Mouse (Mus musculus): ENCODE data around the gene Becn1. TPM values are rescaled to one million over a fixed set of nuclear protein-coding genes. Genes with fewer than 3 reads are reported as not detected.

The Becn1 gene
- polyA plus RNA-seq, 1 experiment from 2014 or later, result 72.3 TPM

DNA sequence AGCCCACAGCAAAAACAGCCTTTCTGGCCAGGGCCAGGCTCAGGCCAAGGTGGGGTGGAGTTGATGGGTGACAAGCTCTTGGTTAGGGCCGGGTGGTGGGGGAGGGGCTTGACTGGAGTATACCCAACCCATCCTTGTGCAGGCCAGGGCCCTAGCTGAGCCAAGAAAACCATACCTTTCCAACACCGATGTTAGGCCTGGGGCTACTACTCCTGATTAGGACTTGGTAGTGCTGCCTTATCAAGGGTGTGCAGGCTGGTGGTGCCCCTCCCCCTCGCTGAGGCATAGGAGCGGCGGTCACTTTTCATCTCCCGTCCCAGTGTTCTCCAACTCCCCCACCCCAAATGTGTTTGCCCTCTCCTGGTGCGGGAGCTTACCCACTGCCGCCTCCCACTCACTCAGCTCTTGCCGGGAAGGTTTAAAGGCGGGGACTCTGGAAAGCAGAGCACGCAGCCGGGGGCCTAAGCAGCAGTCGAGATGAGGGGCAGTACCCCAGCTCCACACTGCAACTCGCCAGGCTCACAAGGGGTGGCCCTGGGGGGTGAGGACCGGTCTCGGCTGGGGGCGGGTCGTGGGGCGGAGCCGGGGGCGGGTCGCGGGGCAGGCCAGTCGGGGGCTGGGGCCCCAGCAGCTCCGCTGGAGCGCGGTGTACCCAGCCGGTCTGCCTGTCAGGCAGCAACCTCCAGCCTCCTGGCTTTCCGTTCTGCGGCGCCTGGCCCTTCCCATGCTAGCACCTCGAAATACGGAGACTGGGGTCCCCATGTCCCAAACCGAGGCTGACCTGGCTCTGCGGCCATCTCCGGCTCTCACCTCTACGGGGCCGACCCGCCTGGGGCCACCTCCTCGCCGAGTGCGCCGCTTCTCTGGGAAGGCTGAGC is 41.9 kb downstream of the Becn1 start, which contains the start of gene Wnk4:
Wnk4 (plus strand) TSS at position 620 of the 878 bp plus-strand sequence.
- Histone ChIP-seq H3K9me3 (ENCODE audit: low read length) (no peaks in the 10 kb centered on the region), H3K4me2 (ENCODE audit: low read depth, low read length) (peak within 1 kb of the TSS; percentile 87), H3K27ac (ENCODE audit: low read depth) (peak within 1 kb of the TSS; percentile 72), H3K36me3 (replicated peaks; ENCODE audit: insufficient read depth, low read length) (peaks cover 25% of the 10 kb centered on the region), H3K4me3 (ENCODE audit: low read depth, low read length) (peak within 1 kb of the TSS; percentile 64), H3K9ac (replicated peaks) (peak within 1 kb of the TSS; percentile 68), H3K27me3 (ENCODE audit: insufficient read depth, low read length) (peaks cover 32% of the 10 kb centered on the region), H3K4me1 (ENCODE audit: insufficient read depth) (peaks cover 44% of the 10 kb centered on the region)
- WGBS (ENCODE audit: insufficient replicate concordance), result under 1% methylated on average over 37 of the region's 43 CpGs
- DNase-seq, result peak; percentile 84
- ATAC-seq, result peak; percentile 87
- TF ChIP-seq CTCF (IDR thresholded peaks at IDR 0.05; ENCODE audit: low read depth), result no peak
- TF ChIP-seq EP300 (IDR thresholded peaks at IDR 0.05; ENCODE audit: low read depth), result peak; percentile 84

- 36% methylated on average over 6 of the region's 6 CpGs for WGBS (ENCODE audit: insufficient replicate concordance)
- Histone ChIP-seq H3K27me3 (ENCODE audit: insufficient read depth, low read length) (peaks cover 25% of the 10 kb centered on the region), H3K4me2 (ENCODE audit: low read depth, low read length) (peak overlapping the region; percentile 87), H3K4me3 (ENCODE audit: low read depth, low read length) (no peak overlapping the region), H3K9ac (replicated peaks) (peak overlapping the region; percentile 68), H3K27ac (ENCODE audit: low read depth) (peak overlapping the region; percentile 72), H3K4me1 (ENCODE audit: insufficient read depth) (peaks cover 47% of the 10 kb centered on the region), H3K9me3 (ENCODE audit: low read length) (no peaks in the 10 kb centered on the region), H3K36me3 (replicated peaks; ENCODE audit: insufficient read depth, low read length) (peaks cover 25% of the 10 kb centered on the region)
- ATAC-seq (no peak), DNase-seq (no peak)
- TF ChIP-seq EP300 (IDR thresholded peaks at IDR 0.05; ENCODE audit: low read depth) (no peak), CTCF (IDR thresholded peaks at IDR 0.05; ENCODE audit: low read depth) (no peak)
Measured at GRCm38 (mm10) chr11:101259261-101259712, 42.8 kb downstream of the Becn1 start.

DNA sequence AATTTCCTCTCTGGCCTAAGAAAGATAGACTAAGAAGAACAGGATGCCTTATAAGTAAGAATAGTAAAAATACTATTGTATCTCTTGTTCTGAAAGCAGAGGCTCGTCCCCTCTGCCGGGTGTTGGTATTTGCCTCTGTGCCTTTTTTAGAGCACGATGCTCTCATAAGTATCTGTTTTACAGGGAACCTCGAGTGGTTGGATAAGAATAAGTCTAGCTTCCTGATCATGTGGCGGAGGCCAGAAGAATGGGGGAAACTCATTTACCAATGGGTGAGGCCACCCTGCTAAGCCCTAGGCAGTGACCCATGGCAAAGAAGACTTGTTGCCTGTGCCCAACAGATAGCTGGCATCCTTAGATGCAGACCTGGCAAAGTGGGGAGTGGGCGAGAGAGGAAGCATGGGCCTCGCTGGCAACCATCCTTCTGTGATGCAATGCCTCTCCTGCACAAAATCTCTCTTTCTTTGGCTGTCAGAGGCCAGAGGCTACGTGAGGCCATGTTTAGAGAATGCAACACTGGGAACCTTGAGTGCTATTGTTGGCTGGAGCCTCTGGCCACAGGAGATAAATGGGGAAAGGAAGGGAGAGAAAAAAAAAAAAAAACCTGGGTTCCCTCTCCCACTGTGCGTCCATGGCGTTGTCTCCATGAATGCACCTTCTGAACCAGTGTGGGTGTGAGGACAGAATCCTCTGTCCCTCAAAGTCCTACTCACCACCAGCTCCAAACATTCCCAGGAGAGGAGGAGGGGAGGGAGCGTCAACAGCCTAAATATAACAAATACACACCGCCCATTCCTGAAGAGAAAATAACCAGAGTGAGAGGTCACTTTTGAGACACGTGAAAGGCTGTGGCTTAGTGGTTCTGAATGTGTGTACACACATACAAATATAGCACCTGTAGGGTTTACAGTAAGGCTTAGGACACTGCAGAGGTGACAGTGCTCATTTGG is 46.0 kb downstream of the Becn1 start:
- no peak for TF ChIP-seq CTCF (IDR thresholded peaks at IDR 0.05; ENCODE audit: low read depth)
- TF ChIP-seq EP300 (IDR thresholded peaks at IDR 0.05; ENCODE audit: low read depth), result no peak
- DNase-seq (no peak), ATAC-seq (no peak)
- Histone ChIP-seq H3K27ac (ENCODE audit: low read depth) (no peak overlapping the region), H3K9ac (replicated peaks) (no peak overlapping the region), H3K27me3 (ENCODE audit: insufficient read depth, low read length) (no peaks in the 10 kb centered on the region), H3K36me3 (replicated peaks; ENCODE audit: insufficient read depth, low read length) (peaks cover 25% of the 10 kb centered on the region), H3K4me1 (ENCODE audit: insufficient read depth) (peaks cover 40% of the 10 kb centered on the region), H3K4me2 (ENCODE audit: low read depth, low read length) (no peak overlapping the region), H3K9me3 (ENCODE audit: low read length) (no peaks in the 10 kb centered on the region), H3K4me3 (ENCODE audit: low read depth, low read length) (no peak overlapping the region)
- 74% methylated on average over 13 of the region's 13 CpGs for WGBS (ENCODE audit: insufficient replicate concordance)

DNA sequence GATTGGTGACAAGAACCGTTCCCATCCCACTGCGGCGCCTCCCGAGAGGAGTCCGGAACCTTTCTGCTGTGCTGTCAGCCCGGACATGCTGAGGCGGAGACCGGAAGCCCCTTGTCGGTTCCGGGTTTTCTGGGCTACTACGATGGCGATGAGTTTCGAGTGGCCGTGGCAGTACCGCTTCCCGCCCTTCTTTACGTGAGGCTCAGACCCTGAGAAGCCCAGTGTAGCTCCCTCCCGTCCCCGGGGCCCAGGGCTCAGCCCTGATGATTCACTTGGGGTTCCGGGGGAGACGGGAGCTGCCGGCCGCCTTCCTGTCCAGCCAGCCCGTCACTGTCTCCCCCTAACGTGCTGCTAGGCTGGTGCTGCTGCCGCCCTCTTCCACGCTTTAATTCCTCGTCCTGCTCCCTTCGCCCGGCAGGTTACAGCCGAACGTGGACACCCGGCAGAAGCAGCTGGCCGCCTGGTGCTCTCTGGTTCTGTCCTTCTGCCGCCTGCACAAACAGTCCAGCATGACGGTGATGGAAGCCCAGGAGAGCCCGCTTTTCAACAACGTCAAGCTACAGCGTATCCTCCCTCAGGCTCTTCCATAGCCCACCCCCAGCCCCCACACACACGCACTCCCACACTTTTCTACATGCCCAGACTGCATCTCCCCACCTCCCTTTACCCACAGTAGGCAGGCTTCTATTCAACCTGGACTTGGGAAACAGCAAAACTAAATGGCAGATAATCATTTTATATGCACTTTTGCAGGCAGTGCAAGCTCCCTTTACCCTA is 48.3 kb downstream of the Becn1 start, which contains the start of gene Vps25:
Vps25 (plus strand) TSS at position 95 of the 777 bp plus-strand sequence.
- H3K9ac ChIP-seq (replicated peaks), result peak within 1 kb of the TSS; percentile 92
- under 1% methylated on average over 40 of the region's 40 CpGs for WGBS (ENCODE audit: insufficient replicate concordance)
- peak within 1 kb of the TSS; percentile 85 for H3K27ac ChIP-seq (ENCODE audit: low read depth)
- peak; percentile 39 for TF ChIP-seq CTCF (IDR thresholded peaks at IDR 0.05; ENCODE audit: low read depth)
- no peak for TF ChIP-seq EP300 (IDR thresholded peaks at IDR 0.05; ENCODE audit: low read depth)
- no peaks in the 10 kb centered on the region for H3K9me3 ChIP-seq (ENCODE audit: low read length)
- DNase-seq, result peak; percentile 90
- H3K4me3 ChIP-seq (ENCODE audit: low read depth, low read length), result peak within 1 kb of the TSS; percentile 72
- no peaks in the 10 kb centered on the region for H3K27me3 ChIP-seq (ENCODE audit: insufficient read depth, low read length)
- H3K4me1 ChIP-seq (ENCODE audit: insufficient read depth), result peaks cover 18% of the 10 kb centered on the region
- ATAC-seq, result peak; percentile 91
- H3K4me2 ChIP-seq (ENCODE audit: low read depth, low read length), result peak within 1 kb of the TSS; percentile 93
- peaks cover 19% of the 10 kb centered on the region for H3K36me3 ChIP-seq (replicated peaks; ENCODE audit: insufficient read depth, low read length)

- peak overlapping the region; percentile 92 for H3K9ac ChIP-seq (replicated peaks)
- peaks cover 17% of the 10 kb centered on the region for H3K4me1 ChIP-seq (ENCODE audit: insufficient read depth)
- peaks cover 11% of the 10 kb centered on the region for H3K36me3 ChIP-seq (replicated peaks; ENCODE audit: insufficient read depth, low read length)
- no peak for TF ChIP-seq CTCF (IDR thresholded peaks at IDR 0.05; ENCODE audit: low read depth)
- no peak for TF ChIP-seq EP300 (IDR thresholded peaks at IDR 0.05; ENCODE audit: low read depth)
- peak overlapping the region; percentile 85 for H3K27ac ChIP-seq (ENCODE audit: low read depth)
- peak overlapping the region; percentile 93 for H3K4me2 ChIP-seq (ENCODE audit: low read depth, low read length)
- 4% methylated on average over 7 of the region's 7 CpGs for WGBS (ENCODE audit: insufficient replicate concordance)
- H3K27me3 ChIP-seq (ENCODE audit: insufficient read depth, low read length), result peaks cover 5% of the 10 kb centered on the region
- H3K4me3 ChIP-seq (ENCODE audit: low read depth, low read length), result peak overlapping the region; percentile 72
- DNase-seq (no peak), ATAC-seq (no peak)
- no peaks in the 10 kb centered on the region for H3K9me3 ChIP-seq (ENCODE audit: low read length)
Measured at GRCm38 (mm10) chr11:101252941-101253340, 49.1 kb downstream of the Becn1 start.
